8 mouse cellular contexts compared by ENCODE assay signal in the genomic region with DNA sequence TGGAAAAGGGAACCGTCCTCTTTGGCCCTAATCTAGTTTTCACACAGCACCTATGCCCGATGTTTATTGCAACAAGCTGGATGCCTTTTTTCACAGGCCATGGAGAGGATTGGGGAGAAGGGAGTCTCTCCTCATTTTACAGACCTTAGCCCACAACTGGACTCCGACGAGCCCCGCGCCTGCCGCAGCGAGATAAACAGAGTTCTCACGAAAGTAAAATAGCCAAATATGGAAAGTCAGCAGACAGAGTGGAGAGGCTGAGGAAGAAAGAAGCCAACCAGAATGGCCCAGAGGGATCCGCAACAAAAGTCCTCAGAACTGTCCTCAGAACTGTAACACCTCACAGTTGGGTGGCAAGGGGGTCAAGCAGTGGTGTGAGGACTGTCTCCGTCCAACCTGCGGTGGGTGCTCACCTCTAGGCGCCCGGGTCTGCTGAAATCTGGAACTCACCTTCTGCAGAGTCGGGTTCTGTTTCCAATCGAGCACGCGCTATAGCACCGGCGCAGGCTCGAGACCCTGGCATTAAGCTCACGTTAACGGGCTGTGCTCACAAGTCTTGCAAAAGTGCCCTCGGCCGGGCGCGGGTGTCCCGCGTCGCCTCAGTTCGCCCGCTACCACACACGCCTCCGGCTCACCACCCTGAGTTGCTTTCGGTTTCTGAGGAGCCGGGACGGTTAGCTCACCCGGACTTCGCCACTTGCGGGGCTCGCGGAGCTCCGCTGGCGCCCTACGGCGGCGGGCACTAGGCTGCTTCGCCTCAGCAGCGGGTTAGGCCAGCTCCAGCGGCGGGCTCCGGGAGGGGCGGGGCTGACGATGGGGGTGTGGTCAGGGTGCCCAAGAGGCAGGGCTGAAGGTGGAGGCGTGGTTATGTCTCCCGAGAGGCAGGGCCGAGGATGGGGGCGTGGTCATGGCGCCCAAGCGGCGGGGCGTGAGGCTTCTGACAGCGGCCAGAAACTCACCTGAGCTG. TPM values are rescaled to one million over a fixed set of nuclear protein-coding genes. Genes with fewer than 3 reads are reported as not detected.
DNase-seq lines count a peak whose midpoint lies in the region; ATAC-seq and TF ChIP-seq lines count a peak whose summit lies in the region.

A gene (minus strand): TSS at position 754 of the 967 bp plus-strand sequence.

- no peaks in the 10 kb centered on the region for H3K27me3 ChIP-seq in embryonic facial prominence, embryonic 15.5 days
- no peaks in the 10 kb centered on the region for H3K27me3 ChIP-seq in kidney, embryonic 15.5 days

- TF ChIP-seq POLR2A in bone marrow, adult 2 months (IDR thresholded peaks at IDR 0.05; ENCODE audit: borderline replicate concordance, control insufficient read depth, low read depth, low read length), result peak; percentile 86; the same call in 1 of the 2 replicates

- peak; percentile 95 for ATAC-seq in embryonic facial prominence, embryonic 15.5 days (ENCODE audit: insufficient number of reproducible peaks, low FRiP score, low TSS enrichment, low read depth)
- ATAC-seq in kidney, embryonic 15.5 days (replicated peaks; ENCODE audit: low FRiP score), result peak; percentile 99
- ATAC-seq in monocyte, adult 5-6 weeks (replicated peaks; ENCODE audit: insufficient number of reproducible peaks, low FRiP score, low TSS enrichment, poor library complexity, severe bottlenecking), result peak; percentile 87

- peak within 1 kb of the TSS; percentile 70 for H3K9ac ChIP-seq in embryonic facial prominence, embryonic 15.5 days
- H3K9ac ChIP-seq in kidney, embryonic 15.5 days, result peak within 1 kb of the TSS; percentile 70

- peak within 1 kb of the TSS; percentile 87 for H3K27ac ChIP-seq in bone marrow, adult 2 months (ENCODE audit: control insufficient read depth, insufficient read depth, low read depth, low read length, poor library complexity)
- H3K27ac ChIP-seq in embryonic facial prominence, embryonic 15.5 days (replicated peaks), result peak within 1 kb of the TSS; percentile 90
- H3K27ac ChIP-seq in kidney, embryonic 15.5 days, result peak within 1 kb of the TSS; percentile 82

- WGBS in bone marrow, adult 2 months, result 1% methylated on average over 63 of the region's 63 CpGs
- WGBS in embryonic facial prominence, embryonic 15.5 days, result 1% methylated on average over 63 of the region's 63 CpGs
- under 1% methylated on average over 63 of the region's 63 CpGs for WGBS in kidney, embryonic 15.5 days

- H3K4me1 ChIP-seq in bone marrow, adult 2 months (ENCODE audit: control insufficient read depth, insufficient read depth, low read length), result peaks cover 3% of the 10 kb centered on the region; the same call in 1 of the 2 replicates
- peaks cover 45% of the 10 kb centered on the region for H3K4me1 ChIP-seq in embryonic facial prominence, embryonic 15.5 days
- H3K4me1 ChIP-seq in kidney, embryonic 15.5 days, result peaks cover 30% of the 10 kb centered on the region

- H3K36me3 ChIP-seq in embryonic facial prominence, embryonic 15.5 days, result no peaks in the 10 kb centered on the region
- H3K36me3 ChIP-seq in kidney, embryonic 15.5 days, result no peaks in the 10 kb centered on the region

- no peaks in the 10 kb centered on the region for H3K9me3 ChIP-seq in embryonic facial prominence, embryonic 15.5 days (replicated peaks)
- H3K9me3 ChIP-seq in kidney, embryonic 15.5 days (replicated peaks), result no peaks in the 10 kb centered on the region

- peak within 1 kb of the TSS; percentile 81 for H3K4me3 ChIP-seq in bone marrow, adult 2 months (replicated peaks; ENCODE audit: control insufficient read depth, low read depth, low read length)
- peak within 1 kb of the TSS; percentile 74 for H3K4me3 ChIP-seq in embryonic facial prominence, embryonic 15.5 days (replicated peaks)
- peak within 1 kb of the TSS; percentile 64 for H3K4me3 ChIP-seq in kidney, embryonic 15.5 days (replicated peaks)

- TF ChIP-seq CTCF in bone marrow, adult 2 months (IDR thresholded peaks at IDR 0.05; ENCODE audit: control insufficient read depth, insufficient read depth, low read length), result no peak; the same call in 1 of the 2 replicates

- H3K4me2 ChIP-seq in embryonic facial prominence, embryonic 15.5 days (replicated peaks), result peak within 1 kb of the TSS; percentile 81
- H3K4me2 ChIP-seq in kidney, embryonic 15.5 days, result peak within 1 kb of the TSS; percentile 74

- peak; percentile 95 for DNase-seq in 416B (ENCODE audit: low read depth)
- peak; percentile 95 to 97 for DNase-seq in heart, adult 9 months (ENCODE audit: low spot score in 2 of 2)
- peak; percentile 100 for DNase-seq in liver
- DNase-seq in spleen, postnatal 4 days (ENCODE audit: low spot score in 2 of 2), result peak; percentile 99 to 100

RNA-seq across cellular contexts. Expression of the gene that starts here (rescaled TPM):
- 12.7 and 35.4 TPM in 2 replicates for polyA plus RNA-seq in bone marrow, adult 2 months (2011; ENCODE audit: insufficient read depth, insufficient read length, low replicate concordance, missing spikeins)
- polyA plus RNA-seq in embryonic facial prominence, embryonic 15.5 days (2015; fragmentation: Nextera tagmentation; extraction: Ambion mirVana), result 24.9 and 26.9 TPM in 2 replicates
- 20.0 and 20.8 TPM in 2 replicates for polyA plus RNA-seq in kidney, embryonic 15.5 days (2015; fragmentation: Nextera tagmentation; extraction: Ambion mirVana)
- 27.1 to 48.1 TPM (median 30.7 TPM) in 3 replicates for total RNA-seq in monocyte, adult 5-6 weeks (2017)

Comparison
In these comparisons a context has a peak if more than half of its experiments do, and no peak if none do; other contexts are left out.
1. Peak in every context shown above with its lines: DNase-seq, ATAC-seq, H3K4me3 ChIP-seq and H3K27ac ChIP-seq.